Comparison of ENCODE assay signal across 9 mouse cellular contexts in genomic region chr16:91962204-91962893, GRCm38 (mm10).
DNase-seq lines count a peak whose midpoint lies in the region; ATAC-seq and TF ChIP-seq lines count a peak whose summit lies in the region.
"Had no signal": no experiment of that assay in that cellular context is flagged by ENCODE, and none has a peak within 500 bp of the region (broad histone marks: within the 10 kb centered on the region; RNA-seq: fewer than 3 reads in every experiment).

No protein-coding gene starts in this region.

- 8% methylated on average over 9 of the region's 9 CpGs for WGBS in intestine, embryonic 14.5 days
- 9% methylated on average over 9 of the region's 9 CpGs for WGBS in intestine, postnatal 0 days
- WGBS in kidney, embryonic 14.5 days, result 17% methylated on average over 9 of the region's 9 CpGs
- WGBS in lung, embryonic 14.5 days, result 9% methylated on average over 9 of the region's 9 CpGs

- no peak overlapping the region for H3K4me3 ChIP-seq in intestine, embryonic 14.5 days (ENCODE audit: low read depth, low read length)
- H3K4me3 ChIP-seq in intestine, postnatal 0 days (ENCODE audit: low read depth, low read length), result no peak overlapping the region
- no peak overlapping the region for H3K4me3 ChIP-seq in kidney, embryonic 14.5 days (ENCODE audit: low read length)
- H3K4me3 ChIP-seq in lung, embryonic 14.5 days (ENCODE audit: low read depth, low read length), result no peak overlapping the region

- no peak overlapping the region for H3K9ac ChIP-seq in intestine, embryonic 14.5 days (ENCODE audit: low read length)
- no peak overlapping the region for H3K9ac ChIP-seq in intestine, postnatal 0 days (ENCODE audit: low read depth, low read length)
- H3K9ac ChIP-seq in kidney, embryonic 14.5 days (ENCODE audit: low read depth, low read length), result no peak overlapping the region; the same call in 1 of the 2 replicates
- no peak overlapping the region for H3K9ac ChIP-seq in lung, embryonic 14.5 days

- H3K27me3 ChIP-seq in intestine, embryonic 14.5 days (replicated peaks; ENCODE audit: control insufficient read depth, insufficient read depth, low read length), result no peaks in the 10 kb centered on the region
- no peaks in the 10 kb centered on the region for H3K27me3 ChIP-seq in intestine, postnatal 0 days (replicated peaks; ENCODE audit: control insufficient read depth, insufficient read depth, low read length)
- no peaks in the 10 kb centered on the region for H3K27me3 ChIP-seq in kidney, embryonic 14.5 days (ENCODE audit: control insufficient read depth, insufficient read depth, low read length)
- H3K27me3 ChIP-seq in lung, embryonic 14.5 days (ENCODE audit: insufficient read depth, low read length), result no peaks in the 10 kb centered on the region

- DNase-seq in intestine, embryonic 14.5 days (ENCODE audit: low spot score), result peak; percentile 61
- DNase-seq in cerebellum, postnatal 14 days, result peak; percentile 64 to 65
- DNase-seq in heart, adult 8-10 months (ENCODE audit: low spot score), result peak; percentile 13
- DNase-seq in lung, embryonic 14.5 days, result peak; percentile 62
- DNase-seq in right cerebral cortex, postnatal 14 days, result peak; percentile 63

- 0 out of 2 replicates have a peak overlapping the region, but pooled peaks have one; percentile 28 for H3K27ac ChIP-seq in intestine, embryonic 14.5 days (ENCODE audit: low read depth)
- no peak overlapping the region for H3K27ac ChIP-seq in intestine, postnatal 0 days (ENCODE audit: low read depth, low read length)
- no peak overlapping the region for H3K27ac ChIP-seq in kidney, embryonic 14.5 days (ENCODE audit: low read depth, low read length)
- H3K27ac ChIP-seq in lung, embryonic 14.5 days (ENCODE audit: low read depth), result no peak overlapping the region

- no peak for TF ChIP-seq CTCF in intestine, postnatal 0 days (IDR thresholded peaks at IDR 0.05; ENCODE audit: low read depth)
- TF ChIP-seq CTCF in lung, embryonic 14.5 days (IDR thresholded peaks at IDR 0.05; ENCODE audit: low read depth), result no peak

- H3K36me3 ChIP-seq in intestine, embryonic 14.5 days (ENCODE audit: control insufficient read depth, insufficient read depth, low read length), result no peaks in the 10 kb centered on the region
- H3K36me3 ChIP-seq in intestine, postnatal 0 days (ENCODE audit: control insufficient read depth, insufficient read depth), result no peaks in the 10 kb centered on the region
- H3K36me3 ChIP-seq in kidney, embryonic 14.5 days (ENCODE audit: control insufficient read depth, insufficient read depth, low read length), result no peaks in the 10 kb centered on the region
- no peaks in the 10 kb centered on the region for H3K36me3 ChIP-seq in lung, embryonic 14.5 days (ENCODE audit: insufficient read depth)
- H3K36me3 ChIP-seq: G1E had no signal

- peak; percentile 84 for ATAC-seq in intestine, embryonic 14.5 days (replicated peaks; ENCODE audit: low FRiP score, low TSS enrichment, low read depth)
- ATAC-seq in intestine, postnatal 0 days, result no peak
- ATAC-seq in kidney, embryonic 14.5 days (ENCODE audit: low FRiP score, low TSS enrichment), result peak; percentile 51; the same call in 1 of the 2 replicates
- peak; percentile 82; the same call in 1 of the 2 replicates for ATAC-seq in lung, embryonic 14.5 days (ENCODE audit: insufficient read depth)
- no peak for ATAC-seq in activated CD4-positive, CD25-positive, alpha-beta regulatory T cell, adult 4 months

- H3K4me2 ChIP-seq in intestine, embryonic 14.5 days (ENCODE audit: low read length), result peak overlapping the region; percentile 16
- no peak overlapping the region for H3K4me2 ChIP-seq in intestine, postnatal 0 days (replicated peaks; ENCODE audit: low read depth)
- no peak overlapping the region for H3K4me2 ChIP-seq in kidney, embryonic 14.5 days (replicated peaks; ENCODE audit: low read depth, low read length)
- H3K4me2 ChIP-seq in lung, embryonic 14.5 days, result 0 out of 2 replicates have a peak overlapping the region, but pooled peaks have one; percentile 20

- H3K9me3 ChIP-seq in intestine, embryonic 14.5 days (ENCODE audit: control insufficient read depth, low read length), result no peaks in the 10 kb centered on the region
- no peaks in the 10 kb centered on the region for H3K9me3 ChIP-seq in intestine, postnatal 0 days (ENCODE audit: control insufficient read depth)
- peaks cover 4% of the 10 kb centered on the region; the same call in 1 of the 2 replicates for H3K9me3 ChIP-seq in kidney, embryonic 14.5 days (ENCODE audit: control insufficient read depth, low read length)
- H3K9me3 ChIP-seq in lung, embryonic 14.5 days (ENCODE audit: low read depth, low read length), result no peaks in the 10 kb centered on the region
- H3K9me3 ChIP-seq: G1E had no signal

- H3K4me1 ChIP-seq in intestine, embryonic 14.5 days (replicated peaks; ENCODE audit: control insufficient read depth, insufficient read depth, low read length), result peaks cover 16% of the 10 kb centered on the region; the same call in 1 of the 2 replicates
- no peaks in the 10 kb centered on the region for H3K4me1 ChIP-seq in intestine, postnatal 0 days (replicated peaks; ENCODE audit: control insufficient read depth, insufficient read depth, low read length)
- H3K4me1 ChIP-seq in kidney, embryonic 14.5 days (ENCODE audit: control insufficient read depth, insufficient read depth, low read length), result 0 out of 2 replicates have a peak, but pooled peaks cover 3% of the 10 kb centered on the region
- H3K4me1 ChIP-seq in lung, embryonic 14.5 days (ENCODE audit: insufficient read depth), result peaks cover 4% of the 10 kb centered on the region; the same call in 1 of the 2 replicates

Comparison
In these comparisons a context has a peak if more than half of its experiments do, and no peak if none do; other contexts are left out.
1. ATAC-seq: peak in intestine, embryonic 14.5 days (single experiment), kidney, embryonic 14.5 days (single experiment) and lung, embryonic 14.5 days (single experiment); none in intestine, postnatal 0 days (single experiment) and activated CD4-positive, CD25-positive, alpha-beta regulatory T cell, adult 4 months (single experiment).
2. H3K4me2 ChIP-seq: peak in intestine, embryonic 14.5 days (single experiment) and lung, embryonic 14.5 days (single experiment); none in intestine, postnatal 0 days (single experiment) and kidney, embryonic 14.5 days (single experiment).
3. DNase-seq: peak in every context shown above with its lines; median percentile 64 in cerebellum, postnatal 14 days; 63 in right cerebral cortex, postnatal 14 days; 62 in lung, embryonic 14.5 days; 61 in intestine, embryonic 14.5 days; 13 in heart, adult 8-10 months.